Mouse (Mus musculus): ENCODE results near the gene Cfap43. TPM values are rescaled to one million over a fixed set of nuclear protein-coding genes. Genes with fewer than 3 reads are reported as not detected.
"Not testable (repeated sequence)": the region's sequence is repeated elsewhere in the genome, so short reads cannot be mapped to it uniquely, and the experiment has no call there.

The Cfap43 gene
- total RNA-seq, 4 experiments from 2014 or later, result not detected

DNA sequence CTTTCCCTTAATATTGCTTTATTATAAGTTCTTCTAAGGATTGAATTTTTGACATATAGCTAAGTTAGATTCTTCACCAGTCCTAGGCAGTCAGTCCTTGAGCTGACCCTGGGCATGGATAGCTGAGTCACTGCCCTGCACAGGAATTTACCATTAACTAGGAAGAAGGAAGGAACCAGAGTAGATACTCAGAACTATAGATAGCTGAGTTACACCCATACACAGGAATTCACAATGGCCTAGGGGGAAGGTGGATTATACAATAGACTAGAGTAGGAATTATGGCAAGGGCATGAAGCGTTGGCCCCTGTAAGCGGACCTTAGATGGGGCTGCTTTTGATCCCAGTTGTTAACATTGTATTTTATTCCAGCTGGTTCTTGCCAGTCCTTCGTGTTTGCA, 67.0 kb downstream of the Cfap43 start:
- DNase-seq, result not testable (repeated sequence)

DNA sequence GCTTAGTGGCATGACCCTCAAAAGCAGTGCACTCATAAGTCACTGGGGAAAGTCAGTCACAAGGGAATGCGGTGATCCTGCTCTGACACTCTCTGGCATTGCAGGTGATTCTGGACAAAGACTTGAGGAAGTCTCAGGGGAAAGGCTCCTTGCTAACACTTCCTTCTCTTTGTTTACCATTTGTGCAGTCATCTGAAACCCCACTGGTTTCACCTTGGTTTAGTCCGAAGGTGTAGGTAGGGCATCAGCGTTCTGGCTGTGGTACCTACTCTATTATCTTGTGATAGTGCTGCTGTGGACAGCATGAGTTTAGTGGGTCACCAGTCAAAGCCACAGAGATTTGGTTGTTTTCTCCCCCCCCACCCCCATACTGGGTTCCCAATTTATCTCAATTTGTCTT, 69.4 kb downstream of the Cfap43 start:
- no peak for DNase-seq

DNA sequence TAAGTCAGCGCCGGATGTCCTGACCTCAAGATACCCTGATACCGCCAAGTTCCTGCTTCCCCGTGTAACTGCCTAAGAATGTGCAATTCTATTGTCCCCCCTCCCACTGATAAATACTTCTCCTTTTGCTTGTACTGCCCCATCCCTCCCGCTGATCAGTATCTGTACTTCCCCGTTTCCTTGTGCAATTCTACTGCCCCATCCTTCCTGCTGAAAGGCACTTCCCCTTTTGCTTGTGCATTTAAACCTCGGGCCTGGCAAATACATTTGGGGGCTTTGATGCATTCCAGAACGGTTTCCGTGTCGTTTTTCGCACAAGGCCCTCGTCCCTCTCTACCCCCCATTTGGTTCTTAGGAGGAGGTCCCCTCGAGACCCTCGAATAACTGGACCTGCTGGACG, 77.9 kb downstream of the Cfap43 start:
- not testable (repeated sequence) for DNase-seq

DNA sequence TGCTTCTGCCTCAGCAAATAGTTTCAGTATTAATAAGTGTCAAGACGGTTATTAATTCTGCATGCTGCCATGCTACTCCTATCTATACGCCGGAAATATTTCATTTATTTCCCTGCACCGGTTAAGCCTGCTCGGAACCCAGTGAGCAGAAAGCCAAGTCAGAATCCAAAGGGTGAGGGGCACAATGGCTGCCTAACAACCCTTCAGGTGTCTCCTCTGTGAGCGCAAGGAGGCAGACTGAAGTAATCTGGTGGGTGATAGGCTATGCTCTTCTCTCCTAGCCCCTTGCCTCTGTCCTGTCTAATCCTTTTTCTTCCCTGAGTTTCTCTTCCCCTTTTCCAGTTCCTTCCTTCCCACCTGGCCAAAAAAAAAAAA, 81.6 kb downstream of the Cfap43 start:
- DNase-seq, result no peak

DNA sequence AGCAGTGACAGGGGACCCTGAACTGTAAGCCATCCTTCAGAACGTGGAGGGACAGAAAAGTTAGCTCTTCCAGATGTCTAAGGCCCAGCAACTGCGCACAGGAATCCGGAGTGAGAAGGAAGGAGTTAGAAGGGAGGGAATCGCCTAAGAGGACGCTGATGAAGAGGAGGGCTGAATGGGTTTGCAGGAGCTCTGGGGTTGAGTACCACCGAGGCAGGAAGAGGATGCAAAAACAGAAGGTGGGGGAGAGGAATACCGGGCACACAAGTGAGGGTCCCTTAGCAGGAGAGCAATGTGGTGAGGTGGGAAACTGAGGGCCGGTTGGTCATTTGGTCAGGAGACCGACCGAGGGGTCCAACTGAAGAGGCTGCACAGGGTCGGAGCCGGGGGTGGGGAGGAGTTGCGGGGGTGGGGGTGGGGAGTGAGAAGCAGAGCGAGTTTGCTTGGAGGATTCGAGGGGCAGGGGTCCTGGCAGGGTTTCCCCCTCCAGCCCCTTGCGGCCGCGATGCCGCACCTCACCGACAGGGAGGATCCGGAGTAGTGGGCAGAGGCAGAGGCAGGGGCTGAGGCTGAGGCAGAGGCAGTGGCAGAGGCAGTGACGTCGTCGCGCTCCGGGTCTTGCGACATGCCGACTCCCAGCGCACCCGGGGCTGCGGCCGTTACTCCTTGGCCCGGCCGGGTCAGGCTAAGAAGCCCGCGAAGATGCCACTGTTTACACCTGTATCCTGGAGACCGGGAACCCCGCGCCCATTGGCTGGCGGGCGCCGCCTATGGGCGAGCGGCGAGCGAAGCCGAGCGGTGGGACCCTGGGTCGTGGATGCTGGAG, 82.2 kb downstream of the Cfap43 start:
- no peak for DNase-seq

DNA sequence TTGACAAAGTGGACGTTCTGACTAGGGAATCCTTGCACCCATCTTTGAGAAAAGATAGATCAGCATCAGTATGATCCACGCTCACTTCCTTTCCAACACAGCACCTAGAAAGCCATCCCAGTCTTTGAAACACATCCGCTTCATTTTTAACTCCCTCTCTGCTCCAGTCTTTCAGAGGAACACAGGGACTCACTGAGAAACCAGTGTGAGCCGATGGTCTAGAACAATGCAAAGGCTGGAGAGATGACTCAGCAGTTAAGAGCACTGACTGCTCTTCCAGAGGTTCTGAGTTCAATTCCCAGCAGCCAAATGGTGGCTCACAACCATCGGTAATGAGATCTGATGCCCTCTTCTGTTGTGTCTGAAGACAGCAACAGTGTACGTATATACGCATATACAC, 83.3 kb downstream of the Cfap43 start:
- DNase-seq, result no peak

DNA sequence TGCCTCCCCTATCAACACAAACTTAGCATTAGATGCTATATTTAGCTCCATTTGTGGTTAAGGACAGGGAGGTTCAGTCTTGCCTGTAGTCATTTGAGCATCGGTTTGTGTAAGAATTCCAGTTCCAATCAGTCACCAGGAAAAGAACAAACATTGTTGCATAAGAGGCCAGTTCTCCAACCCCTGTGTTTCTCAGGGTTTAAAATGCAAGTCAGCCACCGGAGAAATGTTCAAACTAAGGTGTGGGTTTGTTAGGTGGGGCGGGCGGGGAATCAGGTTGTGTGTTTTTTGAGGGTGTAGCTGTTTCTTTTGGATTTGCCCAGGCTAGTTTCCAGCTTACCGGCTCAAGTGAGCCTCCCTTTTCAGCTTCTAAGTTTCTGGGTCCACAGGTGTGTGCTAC, 84.5 kb downstream of the Cfap43 start:
- DNase-seq, result no peak

DNA sequence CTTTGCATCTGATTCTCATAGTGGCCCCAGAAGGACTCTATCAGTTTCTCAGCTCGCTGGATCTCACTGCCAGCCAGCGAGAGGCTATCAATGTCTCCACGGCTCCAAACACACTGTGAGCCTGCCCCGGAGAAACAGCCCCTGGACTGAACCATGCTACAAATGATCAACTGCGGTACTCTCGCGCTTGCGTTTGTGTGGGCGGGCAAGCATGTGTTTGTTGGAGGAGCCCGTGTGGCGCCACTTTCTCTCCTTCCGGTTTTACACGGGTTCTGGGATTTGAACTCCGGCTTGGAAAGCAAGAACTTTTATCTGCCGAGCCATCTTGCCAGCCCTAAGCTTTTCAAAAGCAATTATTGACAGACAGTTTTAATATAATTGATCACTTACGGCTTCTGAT, 86.8 kb downstream of the Cfap43 start:
- no peak for DNase-seq

DNA sequence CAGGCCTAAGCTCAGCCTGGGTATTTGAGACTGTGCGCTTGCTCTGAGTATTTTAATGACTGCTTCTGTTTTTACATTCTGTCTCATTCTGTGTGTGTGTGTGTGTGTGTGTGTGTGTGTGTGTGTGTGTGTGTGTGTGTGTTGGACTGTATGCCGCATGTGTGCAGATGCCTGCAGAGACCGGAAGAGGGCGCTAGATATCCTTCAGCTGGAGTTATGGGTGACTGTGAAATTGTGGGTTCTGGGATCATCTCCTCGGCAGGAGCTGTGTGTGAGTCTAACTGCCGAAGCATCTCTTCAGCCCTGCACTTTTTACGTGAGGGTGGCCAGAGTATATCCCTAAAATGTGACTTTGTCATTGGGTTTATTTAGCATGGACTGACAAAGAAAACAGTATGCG, 88.0 kb downstream of the Cfap43 start:
- DNase-seq, result no peak

DNA sequence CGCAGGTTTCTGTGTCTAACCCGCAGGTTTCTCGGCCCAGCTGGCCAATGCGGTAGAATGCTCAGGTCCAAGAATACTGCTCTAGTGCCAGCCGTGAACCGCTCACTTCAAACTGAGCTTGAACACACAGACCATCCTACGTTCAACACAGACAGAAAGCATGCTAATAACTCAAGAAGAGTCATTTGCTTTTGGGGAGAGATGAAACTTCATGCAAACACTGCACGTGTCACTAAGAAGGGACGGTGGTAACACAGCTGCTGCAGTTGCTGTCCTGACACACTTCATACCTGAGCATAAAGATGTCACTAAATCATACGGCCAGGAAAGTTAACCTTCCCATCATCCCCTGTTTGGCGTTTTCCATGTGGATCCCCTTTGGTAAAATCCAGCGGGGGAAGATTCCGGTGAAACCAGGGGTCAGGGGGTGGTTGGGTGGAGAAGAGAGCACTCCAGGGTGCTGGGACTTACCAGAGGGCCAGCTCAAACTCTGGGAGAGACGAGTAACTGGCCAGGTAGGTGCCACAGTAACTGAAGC, 89.1 kb downstream of the Cfap43 start:
- no peak for DNase-seq

DNA sequence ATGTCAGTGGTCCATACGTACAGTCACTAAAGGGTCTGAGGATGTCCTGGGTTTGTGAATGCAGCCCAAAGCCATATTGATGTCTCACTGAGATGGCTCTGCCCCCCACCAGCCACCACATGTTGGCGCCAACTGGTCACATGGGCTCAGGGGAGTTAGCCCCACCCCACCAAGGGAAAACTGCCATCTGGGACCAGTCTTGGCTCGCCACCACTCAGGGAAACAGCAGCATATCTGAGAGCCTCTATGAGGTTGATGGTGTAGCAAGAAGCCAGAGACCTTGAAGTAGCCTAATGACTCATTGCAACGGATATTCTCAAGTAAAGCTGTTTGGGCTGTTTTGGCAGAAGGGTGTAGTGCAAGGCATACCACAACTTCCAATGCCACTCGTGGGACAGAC, 95.1 kb downstream of the Cfap43 start:
- no peak for DNase-seq

DNA sequence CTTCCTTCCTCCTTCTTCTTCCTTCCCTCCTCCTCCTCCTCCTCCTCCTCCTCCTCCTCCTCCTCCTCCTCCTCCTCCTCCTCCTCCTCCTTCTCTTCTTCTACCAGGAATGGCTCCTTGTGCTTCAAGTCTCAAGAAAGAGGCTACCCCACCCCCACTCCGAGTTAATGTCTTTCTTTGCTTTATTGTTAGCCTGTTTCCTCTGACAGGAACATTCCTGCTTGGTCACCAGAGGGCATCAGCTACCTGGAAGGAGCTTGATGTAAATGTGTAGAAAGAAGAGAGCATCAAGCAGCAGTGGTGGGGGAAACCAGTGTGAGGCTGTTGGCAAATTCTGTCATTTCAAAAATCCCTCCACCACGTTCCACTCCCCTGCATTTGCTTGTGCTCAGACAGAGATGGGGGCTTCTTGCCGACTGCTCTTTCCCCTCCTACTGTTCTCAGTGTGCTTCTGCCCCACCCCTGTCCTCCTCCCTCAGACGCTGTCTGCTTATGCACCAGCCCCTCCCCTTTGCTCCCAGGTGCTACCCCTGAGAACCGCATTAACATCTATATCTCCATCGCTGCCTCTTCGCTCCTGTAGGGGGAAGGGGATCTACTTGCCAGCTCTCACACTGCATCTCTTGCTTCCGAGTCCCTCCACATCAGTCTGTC, 96.8 kb downstream of the Cfap43 start:
- no peak for DNase-seq

DNA sequence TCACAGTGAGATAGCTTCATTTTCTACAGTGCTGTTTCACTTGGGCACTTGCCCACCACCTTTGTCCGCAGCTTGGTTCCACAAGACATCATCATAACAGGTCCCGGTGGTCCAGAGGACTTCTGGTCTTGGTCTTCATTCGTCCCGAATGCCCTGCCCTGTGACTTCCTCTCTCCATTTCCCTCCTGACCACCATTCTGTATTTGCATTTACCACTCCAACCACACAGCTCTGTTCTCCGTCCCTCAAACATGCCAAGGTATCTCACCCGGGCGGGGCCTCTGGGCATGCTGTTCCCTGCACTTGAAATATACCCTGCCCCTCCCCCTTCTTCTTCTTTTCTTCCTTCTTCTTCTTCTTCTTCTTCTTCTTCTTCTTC, 97.6 kb downstream of the Cfap43 start:
- no peak for DNase-seq

DNA sequence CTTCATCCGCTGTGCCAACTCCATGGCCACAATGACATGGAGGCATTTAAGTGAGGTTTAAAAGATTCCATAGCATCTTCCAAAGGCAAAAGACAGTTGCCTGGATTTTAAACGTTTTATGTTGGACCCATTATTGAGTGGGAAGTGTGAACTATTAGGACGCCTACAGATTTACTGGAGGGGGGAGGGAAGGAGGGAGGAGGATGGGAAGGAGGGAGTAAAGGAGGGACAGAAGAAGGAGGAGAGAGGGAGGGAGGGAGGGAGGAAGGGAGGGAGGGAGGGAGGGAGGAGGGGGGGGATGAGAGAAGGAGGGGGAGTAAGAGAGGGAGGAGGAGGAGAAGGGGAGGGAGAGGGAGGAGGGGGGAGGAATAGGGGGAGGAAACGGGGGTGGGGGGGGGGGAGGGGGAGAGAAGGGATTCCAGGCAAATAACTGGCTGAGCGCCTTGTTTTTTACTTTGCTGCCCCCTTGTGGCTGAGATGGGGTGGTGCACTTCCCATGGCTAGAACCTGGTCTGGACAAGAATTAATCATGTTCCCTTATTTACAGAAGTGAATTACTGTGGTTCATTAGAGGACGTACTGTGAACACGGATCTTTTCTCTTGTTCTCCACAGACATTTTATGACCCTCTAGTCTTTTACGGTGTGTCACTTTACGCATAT, 98.1 kb downstream of the Cfap43 start:
- peak; percentile 33 for DNase-seq

DNA sequence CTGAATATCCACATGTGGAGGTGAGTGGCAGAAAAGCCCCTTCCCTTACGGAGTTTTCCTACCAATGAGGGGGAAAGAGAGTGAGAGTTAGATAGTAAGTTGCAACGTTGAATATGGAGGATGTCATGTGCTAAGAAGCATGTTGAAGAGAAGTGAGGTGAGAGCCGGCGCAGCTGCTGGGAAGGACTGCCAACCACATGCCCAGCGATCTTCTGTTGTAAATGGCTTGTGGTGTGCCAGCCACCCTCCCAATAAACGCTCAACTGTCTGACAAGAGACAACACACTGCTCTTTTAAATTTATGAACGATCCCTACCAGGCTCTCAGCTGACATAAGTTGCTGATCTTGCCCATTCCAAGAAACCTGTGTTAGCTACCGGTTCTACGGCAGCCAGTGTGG, 101.4 kb downstream of the Cfap43 start:
- DNase-seq, result no peak

DNA sequence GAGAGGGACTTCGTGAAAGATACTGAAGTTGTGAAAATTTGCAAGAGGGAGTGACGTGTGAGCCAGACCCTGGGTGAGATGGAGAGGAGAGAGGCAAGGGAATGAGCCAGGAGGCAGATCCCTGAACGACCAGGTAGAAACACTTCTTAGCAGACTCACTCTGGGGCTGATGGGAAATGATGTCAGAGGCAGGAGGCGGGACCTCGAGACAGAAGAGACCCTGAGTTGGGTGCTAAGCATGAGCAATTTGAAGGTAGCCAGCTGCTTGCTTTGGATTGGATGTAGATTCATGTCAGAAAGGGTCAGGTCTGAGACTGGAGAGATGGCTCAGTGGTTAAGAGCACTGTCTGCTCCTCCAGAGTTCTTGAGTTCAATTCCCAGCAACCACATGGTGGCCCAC, 104.4 kb downstream of the Cfap43 start:
- no peak for DNase-seq

DNA sequence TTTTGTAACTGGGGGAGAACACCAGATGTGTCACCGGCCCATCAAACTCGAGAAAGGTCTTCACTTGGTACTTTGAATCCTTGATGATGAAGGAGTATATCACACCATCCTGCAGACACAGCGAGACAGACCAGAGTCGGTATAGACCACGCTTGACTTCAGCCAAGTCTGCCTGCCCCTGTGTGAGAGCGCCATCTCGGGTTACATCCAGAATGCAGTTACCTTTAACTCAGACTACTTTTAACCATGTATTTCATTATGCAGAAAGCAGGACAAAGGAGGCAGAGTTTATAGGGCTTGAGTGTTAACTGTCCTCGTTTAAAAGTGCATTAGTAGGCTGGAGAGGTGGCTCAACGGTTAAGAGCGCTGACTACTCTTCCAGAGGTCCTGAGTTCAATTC, 107.0 kb downstream of the Cfap43 start:
- no peak for DNase-seq

DNA sequence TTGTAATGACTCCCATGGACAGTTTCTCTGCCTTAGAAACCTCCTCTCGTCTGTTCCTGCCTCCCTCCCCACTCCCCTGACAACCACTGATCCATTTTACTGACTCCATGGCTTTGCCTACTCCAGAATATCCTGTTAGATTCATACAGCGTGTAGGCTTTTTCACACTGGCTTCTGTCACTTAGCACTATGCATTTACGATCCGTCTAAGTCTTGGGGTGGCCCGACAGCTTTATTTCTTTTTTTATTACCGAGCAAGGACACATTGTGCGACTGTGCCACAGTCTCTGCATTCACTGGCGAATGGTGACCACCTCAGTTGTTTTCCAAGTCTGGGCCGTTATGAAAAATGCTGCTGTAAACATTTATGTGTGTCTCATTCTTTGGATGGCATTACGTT, 120.5 kb downstream of the Cfap43 start:
- no peak for DNase-seq

DNA sequence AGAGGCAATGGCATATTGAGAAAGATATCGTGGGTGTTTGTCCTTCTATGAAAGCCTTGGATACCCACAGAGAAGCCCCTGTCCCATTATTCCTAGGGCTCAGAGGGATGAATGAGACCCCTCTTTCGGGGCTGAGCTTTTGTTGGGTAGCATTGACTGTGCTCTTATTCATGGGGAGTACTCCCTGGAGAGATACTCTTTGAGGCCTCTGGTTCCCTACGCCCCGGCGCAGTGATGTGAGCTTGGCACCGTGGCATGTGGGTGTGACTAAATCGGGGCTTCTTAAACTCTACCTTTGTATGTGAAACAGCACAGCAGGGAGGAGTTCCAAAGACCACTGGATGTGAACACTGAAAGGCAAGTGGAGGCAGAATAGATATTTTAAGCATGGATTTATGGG, 122.4 kb downstream of the Cfap43 start:
- no peak for DNase-seq

DNA sequence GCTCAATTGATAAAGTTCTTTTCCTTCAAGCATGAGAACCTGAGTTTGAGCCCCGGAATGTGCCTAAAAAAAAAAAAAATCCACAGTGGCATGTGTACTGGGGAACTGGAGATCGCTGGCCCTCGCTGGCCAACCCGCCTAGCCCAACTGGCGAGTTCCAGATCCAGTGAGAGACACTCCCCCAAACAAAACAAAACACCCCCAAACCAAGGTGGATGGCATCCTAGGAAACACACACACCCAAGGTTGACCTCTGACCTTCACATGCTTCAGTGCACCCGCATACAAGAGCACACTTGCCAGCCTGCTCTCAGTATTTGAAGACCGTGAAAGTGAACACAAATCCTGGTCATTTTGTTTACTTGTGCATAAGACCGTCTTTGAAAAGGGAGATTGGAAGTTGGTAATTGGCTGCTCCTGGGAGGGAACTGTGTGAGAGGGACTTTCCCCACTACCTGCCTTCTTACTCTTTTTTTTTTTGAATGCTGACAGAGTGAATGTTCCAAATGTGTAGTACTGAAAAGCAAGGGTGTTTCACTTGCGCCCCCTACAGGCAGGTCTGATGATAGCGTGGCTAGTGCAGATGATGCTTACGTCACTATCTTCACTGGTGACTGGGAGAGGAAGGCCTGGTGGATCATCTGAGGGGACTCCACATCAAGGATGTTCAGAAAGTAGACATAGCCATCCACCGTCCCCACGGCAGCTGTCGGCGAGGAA, 123.9 kb downstream of the Cfap43 start:
- peak; percentile 47 for DNase-seq

DNA sequence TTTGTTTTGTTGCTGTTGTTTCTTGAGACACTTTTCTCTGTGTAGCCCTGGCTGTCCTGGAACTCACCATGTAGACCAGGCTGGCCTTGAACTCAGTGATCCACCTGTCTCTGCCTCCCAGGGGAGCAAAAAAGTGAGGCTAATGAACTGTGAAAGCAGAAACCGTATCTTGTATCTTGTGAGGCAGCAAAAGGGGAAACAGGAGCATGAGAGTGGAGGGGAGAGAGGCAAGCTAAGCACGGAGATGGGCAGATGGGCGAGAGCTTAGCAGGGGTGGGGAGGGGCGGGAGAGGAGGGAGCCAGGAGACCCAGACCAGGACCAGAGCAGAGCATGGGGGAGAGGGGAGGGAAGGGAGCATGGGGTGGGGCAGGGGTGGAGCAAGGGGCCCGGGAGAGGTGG, 124.8 kb downstream of the Cfap43 start:
- no peak for DNase-seq

DNA sequence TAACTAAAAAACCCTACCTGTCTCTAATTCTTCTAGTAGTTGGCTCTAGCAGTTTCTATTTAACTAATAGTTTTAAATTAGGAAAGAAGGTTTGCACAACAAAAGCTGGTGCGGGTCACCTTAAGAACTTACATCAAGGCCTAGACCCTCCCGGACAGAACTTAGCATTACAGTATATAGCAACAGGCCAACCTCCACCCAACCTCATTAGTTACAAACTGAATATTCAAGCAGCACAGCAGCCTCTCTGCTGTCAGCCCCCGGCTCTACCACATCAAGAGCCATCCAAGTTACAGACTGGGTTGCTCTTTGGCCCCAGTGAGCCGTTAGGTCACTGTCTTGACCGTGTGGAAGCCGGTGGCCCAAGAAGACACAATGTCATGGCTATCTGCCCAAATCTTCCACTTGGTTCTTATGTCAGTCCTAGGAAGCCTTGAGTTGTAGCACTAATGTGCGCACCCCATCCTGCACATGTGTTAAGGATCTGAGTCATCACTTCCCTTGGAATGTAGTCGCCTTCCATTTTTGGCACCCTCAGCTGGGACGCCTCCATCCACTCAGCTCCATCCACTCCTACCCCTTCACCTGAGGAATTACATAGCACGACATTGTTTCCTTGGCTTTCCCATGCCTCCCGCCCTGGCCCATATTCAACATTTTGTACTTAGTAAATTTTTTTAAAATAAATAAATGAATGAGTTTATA, 128.6 kb downstream of the Cfap43 start:
- DNase-seq, result no peak
